Mouse (Mus musculus): ENCODE measurements around the gene Ano6. TPM values are rescaled to one million over a fixed set of nuclear protein-coding genes. Genes with fewer than 3 reads are reported as not detected.

Gene Ano6
- polyA plus RNA-seq, 1 experiment = 172 TPM

DNA sequence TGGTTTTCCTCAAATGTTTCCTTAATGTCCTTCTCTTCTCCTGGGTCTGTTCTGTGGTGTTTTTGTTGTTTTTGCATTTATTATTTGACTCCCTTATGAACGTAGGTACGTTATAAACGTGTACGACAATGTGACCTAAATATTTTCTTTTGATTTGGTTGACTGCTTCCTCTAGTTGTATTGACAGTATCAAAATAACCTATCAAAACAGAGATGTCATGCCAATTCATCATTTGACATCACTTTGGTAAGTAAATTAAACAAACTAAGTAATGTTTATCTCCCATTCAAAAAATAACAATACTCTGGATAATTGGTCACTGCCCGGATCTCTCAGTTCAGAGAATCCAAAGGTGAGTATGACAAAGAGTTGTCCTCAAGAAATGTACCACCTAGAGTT lies 41.4 kb upstream of the Ano6 start:
- Histone ChIP-seq H3K4me1 (ENCODE audit: control insufficient read depth, insufficient read depth, insufficient read length, low read length) (no peaks in the 10 kb centered on the region), H3K27me3 (ENCODE audit: control insufficient read depth, insufficient read depth, low read length) (0 out of 2 replicates have a peak, but pooled peaks cover 2% of the 10 kb centered on the region), H3K27ac (ENCODE audit: insufficient read depth, low read depth, low read length) (no peak overlapping the region), H3K36me3 (ENCODE audit: control insufficient read depth, insufficient read depth, low read length) (no peaks in the 10 kb centered on the region), H3K4me3 (ENCODE audit: low read depth, low read length) (no peak overlapping the region)
- TF ChIP-seq CTCF (IDR thresholded peaks at IDR 0.05; ENCODE audit: extremely low read depth, insufficient read length, insufficient replicate concordance, low read depth, low read length) (no peak), POLR2A (IDR thresholded peaks at IDR 0.05; ENCODE audit: low read depth, low read length) (no peak)
- WGBS = 75% methylated on average over 5 of the region's 5 CpGs

- H3K27ac ChIP-seq (ENCODE audit: insufficient read depth, low read depth, low read length) = no peak overlapping the region
- H3K27me3 ChIP-seq (ENCODE audit: control insufficient read depth, insufficient read depth, low read length) = 0 out of 2 replicates have a peak, but pooled peaks cover 2% of the 10 kb centered on the region
- H3K4me1 ChIP-seq (ENCODE audit: control insufficient read depth, insufficient read depth, insufficient read length, low read length) = no peaks in the 10 kb centered on the region
- no peaks in the 10 kb centered on the region for H3K36me3 ChIP-seq (ENCODE audit: control insufficient read depth, insufficient read depth, low read length)
- 69% methylated on average over 21 of the region's 21 CpGs for WGBS
- H3K4me3 ChIP-seq (ENCODE audit: low read depth, low read length) = no peak overlapping the region
- no peak for TF ChIP-seq POLR2A (IDR thresholded peaks at IDR 0.05; ENCODE audit: low read depth, low read length)
- no peak for TF ChIP-seq CTCF (IDR thresholded peaks at IDR 0.05; ENCODE audit: extremely low read depth, insufficient read length, insufficient replicate concordance, low read depth, low read length)
Measured at GRCm38 (mm10) chr15:95750038-95750437, 40.6 kb upstream of the Ano6 start.

GRCm38 (mm10) chr15:95751832-95752676 lies 38.6 kb upstream of the Ano6 start:
- no peak overlapping the region for H3K4me3 ChIP-seq (ENCODE audit: low read depth, low read length)
- WGBS = 54% methylated on average over 8 of the region's 8 CpGs
- no peaks in the 10 kb centered on the region for H3K4me1 ChIP-seq (ENCODE audit: control insufficient read depth, insufficient read depth, insufficient read length, low read length)
- H3K36me3 ChIP-seq (ENCODE audit: control insufficient read depth, insufficient read depth, low read length) = no peaks in the 10 kb centered on the region
- H3K27me3 ChIP-seq (ENCODE audit: control insufficient read depth, insufficient read depth, low read length) = 0 out of 2 replicates have a peak, but pooled peaks cover under 1% of the 10 kb centered on the region
- TF ChIP-seq POLR2A (IDR thresholded peaks at IDR 0.05; ENCODE audit: low read depth, low read length) = no peak
- TF ChIP-seq CTCF (IDR thresholded peaks at IDR 0.05; ENCODE audit: extremely low read depth, insufficient read length, insufficient replicate concordance, low read depth, low read length) = no peak
- H3K27ac ChIP-seq (ENCODE audit: insufficient read depth, low read depth, low read length) = no peak overlapping the region

DNA sequence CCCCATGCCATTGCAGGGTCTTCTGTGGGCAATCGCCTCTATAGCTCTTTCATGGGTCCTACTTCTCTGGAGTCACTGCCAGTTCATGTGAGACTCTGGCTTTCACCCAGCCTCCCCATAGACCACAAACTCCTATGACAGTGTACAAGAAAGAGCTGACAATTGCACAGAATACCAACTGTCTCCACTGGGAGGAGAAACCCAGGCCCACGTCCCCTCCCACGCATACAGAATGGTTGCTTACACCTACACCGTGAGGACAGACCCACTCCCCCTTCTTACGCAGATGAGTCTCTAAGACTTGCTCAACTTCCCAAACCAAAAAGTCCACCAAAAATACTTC lies 38.0 kb upstream of the Ano6 start:
- WGBS = 94% methylated on average over 5 of the region's 5 CpGs
- no peak overlapping the region for H3K4me3 ChIP-seq (ENCODE audit: low read depth, low read length)
- H3K27ac ChIP-seq (ENCODE audit: insufficient read depth, low read depth, low read length) = no peak overlapping the region
- H3K36me3 ChIP-seq (ENCODE audit: control insufficient read depth, insufficient read depth, low read length) = no peaks in the 10 kb centered on the region
- no peaks in the 10 kb centered on the region for H3K27me3 ChIP-seq (ENCODE audit: control insufficient read depth, insufficient read depth, low read length)
- TF ChIP-seq CTCF (IDR thresholded peaks at IDR 0.05; ENCODE audit: extremely low read depth, insufficient read length, insufficient replicate concordance, low read depth, low read length) (no peak), POLR2A (IDR thresholded peaks at IDR 0.05; ENCODE audit: low read depth, low read length) (no peak)
- no peaks in the 10 kb centered on the region for H3K4me1 ChIP-seq (ENCODE audit: control insufficient read depth, insufficient read depth, insufficient read length, low read length)

GRCm38 (mm10) chr15:95753031-95753430 lies 37.6 kb upstream of the Ano6 start:
- no peaks in the 10 kb centered on the region for H3K27me3 ChIP-seq (ENCODE audit: control insufficient read depth, insufficient read depth, low read length)
- no peaks in the 10 kb centered on the region for H3K36me3 ChIP-seq (ENCODE audit: control insufficient read depth, insufficient read depth, low read length)
- no peaks in the 10 kb centered on the region for H3K4me1 ChIP-seq (ENCODE audit: control insufficient read depth, insufficient read depth, insufficient read length, low read length)
- H3K27ac ChIP-seq (ENCODE audit: insufficient read depth, low read depth, low read length) = no peak overlapping the region
- no peak overlapping the region for H3K4me3 ChIP-seq (ENCODE audit: low read depth, low read length)
- TF ChIP-seq CTCF (IDR thresholded peaks at IDR 0.05; ENCODE audit: extremely low read depth, insufficient read length, insufficient replicate concordance, low read depth, low read length) (no peak), POLR2A (IDR thresholded peaks at IDR 0.05; ENCODE audit: low read depth, low read length) (no peak)
- 84% methylated on average over 4 of the region's 5 CpGs for WGBS

DNA sequence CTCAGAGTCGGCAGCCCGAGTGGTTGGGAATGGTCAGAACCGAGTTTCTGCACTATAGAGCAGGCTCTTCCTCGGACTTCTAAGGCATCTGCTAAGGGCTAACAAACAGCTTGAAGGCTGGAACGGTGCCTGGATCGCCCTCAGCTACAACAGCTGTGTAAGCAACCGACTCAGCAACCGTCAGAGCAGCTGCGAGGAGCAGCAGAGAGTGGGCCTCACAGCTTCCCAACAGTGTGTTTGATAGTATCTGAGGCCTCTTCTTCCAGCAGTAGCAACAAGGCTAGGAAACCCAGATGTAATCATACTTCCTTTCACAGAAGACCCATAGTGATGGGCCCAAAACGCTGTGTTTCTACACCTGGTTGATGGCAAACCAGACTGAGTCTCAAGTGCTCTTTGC lies 33.5 kb upstream of the Ano6 start:
- Histone ChIP-seq H3K27me3 (ENCODE audit: control insufficient read depth, insufficient read depth, low read length) (no peaks in the 10 kb centered on the region), H3K4me1 (ENCODE audit: control insufficient read depth, insufficient read depth, insufficient read length, low read length) (no peaks in the 10 kb centered on the region), H3K4me3 (ENCODE audit: low read depth, low read length) (no peak overlapping the region), H3K36me3 (ENCODE audit: control insufficient read depth, insufficient read depth, low read length) (no peaks in the 10 kb centered on the region), H3K27ac (ENCODE audit: insufficient read depth, low read depth, low read length) (no peak overlapping the region)
- WGBS = 8% methylated on average over 10 of the region's 10 CpGs
- TF ChIP-seq POLR2A (IDR thresholded peaks at IDR 0.05; ENCODE audit: low read depth, low read length) = no peak
- TF ChIP-seq CTCF (IDR thresholded peaks at IDR 0.05; ENCODE audit: extremely low read depth, insufficient read length, insufficient replicate concordance, low read depth, low read length) = no peak

DNA sequence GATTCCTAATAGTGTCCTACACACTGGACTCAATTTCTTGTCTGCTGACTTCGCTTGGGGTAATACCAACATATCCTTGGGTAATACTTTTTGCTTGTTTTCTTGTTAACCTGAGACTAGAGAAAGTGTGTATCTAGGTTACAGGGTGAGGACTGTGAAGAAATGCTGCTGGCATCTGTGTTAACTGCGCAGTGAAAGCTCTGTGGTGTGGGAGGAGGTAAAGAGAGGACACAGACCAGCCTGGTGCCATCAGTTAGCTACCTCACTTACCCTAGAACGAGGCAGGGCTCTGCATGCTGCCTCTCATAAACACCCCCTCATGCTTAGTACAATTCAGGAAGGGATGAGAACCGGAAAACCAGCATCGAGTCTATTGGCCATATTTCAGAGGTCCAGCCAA lies 32.6 kb upstream of the Ano6 start:
- Histone ChIP-seq H3K27me3 (ENCODE audit: control insufficient read depth, insufficient read depth, low read length) (no peaks in the 10 kb centered on the region), H3K4me3 (ENCODE audit: low read depth, low read length) (no peak overlapping the region), H3K4me1 (ENCODE audit: control insufficient read depth, insufficient read depth, insufficient read length, low read length) (no peaks in the 10 kb centered on the region), H3K36me3 (ENCODE audit: control insufficient read depth, insufficient read depth, low read length) (no peaks in the 10 kb centered on the region), H3K27ac (ENCODE audit: insufficient read depth, low read depth, low read length) (no peak overlapping the region)
- WGBS = 87% methylated on average over 5 of the region's 5 CpGs
- TF ChIP-seq POLR2A (IDR thresholded peaks at IDR 0.05; ENCODE audit: low read depth, low read length) (no peak), CTCF (IDR thresholded peaks at IDR 0.05; ENCODE audit: extremely low read depth, insufficient read length, insufficient replicate concordance, low read depth, low read length) (no peak)

Measured in small intestine, adult 2 months (tissue).